ENCODE assay signal across 8 mouse cellular contexts in the genomic region with DNA sequence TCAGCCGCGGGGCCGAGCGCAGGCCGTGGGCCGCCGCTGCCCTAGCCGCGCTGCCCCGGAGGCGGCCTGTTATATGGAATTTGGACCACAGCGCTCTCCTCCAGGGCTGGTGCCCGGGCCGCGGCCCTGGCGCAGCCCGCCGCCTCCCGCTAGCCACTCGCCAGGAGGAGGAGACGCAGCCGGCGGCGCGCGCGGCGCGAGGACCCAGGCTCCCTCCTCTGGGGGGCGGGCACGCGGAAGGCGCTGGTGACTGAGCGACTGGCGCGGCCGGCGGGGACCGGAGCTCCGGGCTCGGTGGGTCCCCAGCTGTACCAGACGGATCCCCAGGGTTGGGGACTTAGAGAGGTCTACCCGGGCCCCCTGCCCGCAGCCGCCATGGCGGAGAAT. TPM values are rescaled to one million over a fixed set of nuclear protein-coding genes. Genes with fewer than 3 reads are reported as not detected.
A peak's percentile ranks its signal among the peaks of the same experiment; 100 is the strongest.
DNase-seq lines count a peak whose midpoint lies in the region; ATAC-seq and TF ChIP-seq lines count a peak whose summit lies in the region.

No protein-coding gene starts in this region.

- peak overlapping the region; percentile 99 for H3K27ac ChIP-seq in cerebellum, adult 2 months (ENCODE audit: insufficient read depth, low read length)
- peak overlapping the region; percentile 100 for H3K27ac ChIP-seq in intestine, embryonic 15.5 days
- peak overlapping the region; percentile 98 for H3K27ac ChIP-seq in limb, embryonic 14.5 days (replicated peaks; ENCODE audit: low read depth, low read length)
- peak overlapping the region; percentile 62 for H3K27ac ChIP-seq in testis, adult 2 months (ENCODE audit: control insufficient read depth, insufficient read depth, low read depth, low read length)

- peaks cover 13% of the 10 kb centered on the region for H3K4me1 ChIP-seq in cerebellum, adult 2 months (ENCODE audit: control insufficient read depth, insufficient read depth, low read length)
- peaks cover 26% of the 10 kb centered on the region for H3K4me1 ChIP-seq in intestine, embryonic 15.5 days (replicated peaks)
- H3K4me1 ChIP-seq in limb, embryonic 14.5 days (ENCODE audit: control insufficient read depth, insufficient read depth, low read length), result peaks cover 28% of the 10 kb centered on the region
- peaks cover 24% of the 10 kb centered on the region for H3K4me1 ChIP-seq in testis, adult 2 months (ENCODE audit: control insufficient read depth, insufficient read depth, low read length)

- peak; percentile 9 for ATAC-seq in intestine, embryonic 15.5 days
- no peak for ATAC-seq in limb, embryonic 14.5 days (ENCODE audit: low FRiP score, low read depth)

- H3K27me3 ChIP-seq in cerebellum, adult 2 months (ENCODE audit: control insufficient read depth, insufficient read depth, low read length), result no peaks in the 10 kb centered on the region
- no peaks in the 10 kb centered on the region for H3K27me3 ChIP-seq in intestine, embryonic 15.5 days (replicated peaks)
- no peaks in the 10 kb centered on the region for H3K27me3 ChIP-seq in limb, embryonic 14.5 days (ENCODE audit: control insufficient read depth, insufficient read depth, low read length)
- no peaks in the 10 kb centered on the region for H3K27me3 ChIP-seq in testis, adult 2 months (ENCODE audit: control insufficient read depth, insufficient read depth, low read length)

- peak overlapping the region; percentile 87 for H3K4me2 ChIP-seq in intestine, embryonic 15.5 days (replicated peaks)
- H3K4me2 ChIP-seq in limb, embryonic 14.5 days (replicated peaks; ENCODE audit: low read depth, low read length, severe bottlenecking), result peak overlapping the region; percentile 97

- no peaks in the 10 kb centered on the region for H3K9me3 ChIP-seq in intestine, embryonic 15.5 days
- no peaks in the 10 kb centered on the region for H3K9me3 ChIP-seq in limb, embryonic 14.5 days (ENCODE audit: control insufficient read depth, low read length)

- peak; percentile 99 for DNase-seq in heart, adult 11 months
- no peak for DNase-seq in heart, adult 8-10 months (ENCODE audit: low spot score)
- peak; percentile 81 to 84 for DNase-seq in cerebellum, adult 2 months
- peak; percentile 75 to 83 for DNase-seq in gastrocnemius, adult 8-10 months (ENCODE audit: low spot score in 2 of 2)
- peak; percentile 60 for DNase-seq in limb, embryonic 14.5 days (ENCODE audit: low spot score)
- DNase-seq in natural killer cell, adult 2 months (ENCODE audit: low spot score in 2 of 2), result peak; percentile 65 to 73

- no peak for TF ChIP-seq POLR2A in cerebellum, adult 2 months (IDR thresholded peaks at IDR 0.05; ENCODE audit: borderline replicate concordance, insufficient read depth, low read length)
- no peak for TF ChIP-seq POLR2A in limb, embryonic 14.5 days (IDR thresholded peaks at IDR 0.05; ENCODE audit: borderline replicate concordance, extremely low read depth, insufficient read depth, insufficient read length)
- no peak for TF ChIP-seq POLR2A in testis, adult 2 months (IDR thresholded peaks at IDR 0.05; ENCODE audit: control insufficient read depth, low read depth, low read length)

- no peak for TF ChIP-seq CTCF in cerebellum, adult 2 months (IDR thresholded peaks at IDR 0.05; ENCODE audit: borderline replicate concordance, insufficient read depth, low read depth, low read length)
- TF ChIP-seq CTCF in testis, adult 2 months (IDR thresholded peaks at IDR 0.05; ENCODE audit: control insufficient read depth, insufficient read depth, insufficient replicate concordance, low read depth, low read length), result no peak

- peak overlapping the region; percentile 97 for H3K9ac ChIP-seq in intestine, embryonic 15.5 days
- peak overlapping the region; percentile 85 for H3K9ac ChIP-seq in limb, embryonic 14.5 days (ENCODE audit: low read depth, low read length, severe bottlenecking)

- H3K4me3 ChIP-seq in cerebellum, adult 2 months (replicated peaks; ENCODE audit: insufficient read depth, low read depth, low read length), result peak overlapping the region; percentile 61
- H3K4me3 ChIP-seq in intestine, embryonic 15.5 days (replicated peaks), result peak overlapping the region; percentile 79
- H3K4me3 ChIP-seq in limb, embryonic 14.5 days (replicated peaks; ENCODE audit: low read length), result peak overlapping the region; percentile 82
- peak overlapping the region; percentile 68 for H3K4me3 ChIP-seq in testis, adult 2 months (ENCODE audit: control insufficient read depth, low read depth, low read length)

- 1% methylated on average over 45 of the region's 46 CpGs for WGBS in cerebellum, adult 2 months
- WGBS in intestine, embryonic 15.5 days, result under 1% methylated on average over 37 of the region's 46 CpGs
- WGBS in limb, embryonic 14.5 days, result 0% methylated on average over 29 of the region's 46 CpGs

- H3K36me3 ChIP-seq in intestine, embryonic 15.5 days, result no peaks in the 10 kb centered on the region
- peaks cover 14% of the 10 kb centered on the region for H3K36me3 ChIP-seq in limb, embryonic 14.5 days (ENCODE audit: control insufficient read depth, insufficient read depth, low read length)
- H3K36me3 ChIP-seq in testis, adult 2 months (ENCODE audit: control insufficient read depth, insufficient read depth, low read length), result no peaks in the 10 kb centered on the region

RNA-seq across cellular contexts. Expression of gene Trim8, which starts 0.6 kb away (rescaled TPM):
- 10 to 100 TPM; 31.5 to 38.8 (median 37.6) TPM for total RNA-seq in heart, adult 8-10 months (2022)
- polyA plus RNA-seq in cerebellum, adult 2 months (2012; rRNA removed), result 40.3 and 43.4 TPM in 2 replicates
- total RNA-seq in gastrocnemius, adult 8-10 months (2022), result 10 to 100 TPM; 22.0 to 24.0 (median 22.7) TPM
- polyA plus RNA-seq in intestine, embryonic 15.5 days (2015; fragmentation: Nextera tagmentation; extraction: Ambion mirVana), result 16.4 and 17.3 TPM in 2 replicates
- polyA plus RNA-seq in limb, embryonic 14.5 days (2012; rRNA removed), result 22.7 and 32.5 TPM in 2 replicates
- 21.5 and 23.1 TPM in 2 replicates for polyA plus RNA-seq in limb, embryonic 14.5 days (2014; fragmentation: Nextera tagmentation; extraction: Ambion mirVana)
- 2.1 and 2.6 TPM in 2 replicates for polyA plus RNA-seq in testis, adult 2 months (2012; rRNA removed)
